Mouse (Mus musculus): ENCODE data around the gene Sectm1b. TPM values are rescaled to one million over a fixed set of nuclear protein-coding genes. Genes with fewer than 3 reads are reported as not detected.

The Sectm1b gene
- polyA plus RNA-seq, 1 experiment from 2014 or later: not detected

GRCm38 (mm10) chr11:121015472-121015871, 47.9 kb downstream of the Sectm1b start:
- H3K9ac ChIP-seq: no peak overlapping the region
- no peak overlapping the region for H3K4me2 ChIP-seq (replicated peaks)
- WGBS: 58% methylated on average over 6 of the region's 6 CpGs
- H3K27me3 ChIP-seq: no peaks in the 10 kb centered on the region
- H3K9me3 ChIP-seq: no peaks in the 10 kb centered on the region
- no peaks in the 10 kb centered on the region for H3K36me3 ChIP-seq
- no peak overlapping the region for H3K4me3 ChIP-seq
- no peak for ATAC-seq (ENCODE audit: insufficient number of reproducible peaks, insufficient read depth, low FRiP score, low TSS enrichment)
- no peaks in the 10 kb centered on the region for H3K4me1 ChIP-seq
- no peak overlapping the region for H3K27ac ChIP-seq

GRCm38 (mm10) chr11:121014896-121015300, 48.5 kb downstream of the Sectm1b start:
- Histone ChIP-seq H3K9me3 (no peaks in the 10 kb centered on the region), H3K27me3 (no peaks in the 10 kb centered on the region), H3K4me1 (no peaks in the 10 kb centered on the region), H3K9ac (no peak overlapping the region), H3K4me3 (no peak overlapping the region), H3K27ac (no peak overlapping the region), H3K4me2 (replicated peaks) (peak overlapping the region; percentile 35), H3K36me3 (no peaks in the 10 kb centered on the region)
- 59% methylated on average over 19 of the region's 19 CpGs for WGBS
- no peak for ATAC-seq (ENCODE audit: insufficient number of reproducible peaks, insufficient read depth, low FRiP score, low TSS enrichment)

GRCm38 (mm10) chr11:121013656-121014055, 49.7 kb downstream of the Sectm1b start:
- H3K27ac ChIP-seq: no peak overlapping the region
- 0 out of 2 replicates have a peak, but pooled peaks cover 4% of the 10 kb centered on the region for H3K9me3 ChIP-seq
- H3K9ac ChIP-seq: no peak overlapping the region
- no peak for ATAC-seq (ENCODE audit: insufficient number of reproducible peaks, insufficient read depth, low FRiP score, low TSS enrichment)
- no peaks in the 10 kb centered on the region for H3K27me3 ChIP-seq
- H3K36me3 ChIP-seq: no peaks in the 10 kb centered on the region
- no peaks in the 10 kb centered on the region for H3K4me1 ChIP-seq
- H3K4me2 ChIP-seq (replicated peaks): no peak overlapping the region
- WGBS: 88% methylated on average over 7 of the region's 7 CpGs
- no peak overlapping the region for H3K4me3 ChIP-seq

- Histone ChIP-seq H3K27me3 (no peaks in the 10 kb centered on the region), H3K9me3 (0 out of 2 replicates have a peak, but pooled peaks cover 4% of the 10 kb centered on the region)
- 93% methylated on average over 3 of the region's 3 CpGs for WGBS
Measured at GRCm38 (mm10) chr11:121010044-121010755, 53.2 kb downstream of the Sectm1b start.

GRCm38 (mm10) chr11:121006184-121006583, 57.2 kb downstream of the Sectm1b start:
- Histone ChIP-seq H3K27ac (no peak overlapping the region), H3K9ac (no peak overlapping the region), H3K4me2 (replicated peaks) (no peak overlapping the region), H3K9me3 (0 out of 2 replicates have a peak, but pooled peaks cover 4% of the 10 kb centered on the region), H3K4me3 (no peak overlapping the region), H3K27me3 (no peaks in the 10 kb centered on the region), H3K4me1 (0 out of 2 replicates have a peak, but pooled peaks cover 6% of the 10 kb centered on the region), H3K36me3 (no peaks in the 10 kb centered on the region)
- no peak for ATAC-seq (ENCODE audit: insufficient number of reproducible peaks, insufficient read depth, low FRiP score, low TSS enrichment)
- 75% methylated on average over 6 of the region's 6 CpGs for WGBS

More at GRCm38 (mm10) chr11:121010044-121010755, 53.2 kb downstream of the Sectm1b start:
- no peak overlapping the region for H3K4me3 ChIP-seq
- no peak overlapping the region for H3K27ac ChIP-seq
- no peak for ATAC-seq (ENCODE audit: insufficient number of reproducible peaks, insufficient read depth, low FRiP score, low TSS enrichment)
- no peak overlapping the region for H3K9ac ChIP-seq
- no peaks in the 10 kb centered on the region for H3K36me3 ChIP-seq
- H3K4me2 ChIP-seq (replicated peaks): no peak overlapping the region
- H3K4me1 ChIP-seq: 0 out of 2 replicates have a peak, but pooled peaks cover 6% of the 10 kb centered on the region

GRCm38 (mm10) chr11:121004281-121004680, 59.1 kb downstream of the Sectm1b start:
- H3K9me3 ChIP-seq: 0 out of 2 replicates have a peak, but pooled peaks cover 1% of the 10 kb centered on the region
- 0 out of 2 replicates have a peak, but pooled peaks cover 6% of the 10 kb centered on the region for H3K4me1 ChIP-seq
- H3K27me3 ChIP-seq: no peaks in the 10 kb centered on the region
- H3K36me3 ChIP-seq: peaks cover 1% of the 10 kb centered on the region; the same call in 1 of the 2 replicates
- no peak overlapping the region for H3K4me3 ChIP-seq
- no peak overlapping the region for H3K9ac ChIP-seq
- H3K27ac ChIP-seq: no peak overlapping the region
- ATAC-seq (ENCODE audit: insufficient number of reproducible peaks, insufficient read depth, low FRiP score, low TSS enrichment): no peak
- H3K4me2 ChIP-seq (replicated peaks): no peak overlapping the region
- WGBS: 61% methylated on average over 5 of the region's 5 CpGs

Other genes with a start within 250 kb of the Sectm1b start
- gene Fasn, start 239.0 kb downstream of the Sectm1b start, polyA plus RNA-seq (2016; fragmentation: Nextera tagmentation; extraction: Ambion mirVana): 74.2 and 77.0 TPM in 2 replicates
- gene Ccdc57, start 130.7 kb downstream of the Sectm1b start, polyA plus RNA-seq (2016; fragmentation: Nextera tagmentation; extraction: Ambion mirVana): 7.2 and 7.5 TPM in 2 replicates
- gene Slc16a3, start 115.1 kb downstream of the Sectm1b start, polyA plus RNA-seq (2016; fragmentation: Nextera tagmentation; extraction: Ambion mirVana): 46.2 and 46.9 TPM in 2 replicates
- 159 and 160 TPM in 2 replicates for gene Csnk1d, start 72.2 kb downstream of the Sectm1b start, polyA plus RNA-seq (2016; fragmentation: Nextera tagmentation; extraction: Ambion mirVana)
- gene Cd7, start 24.2 kb downstream of the Sectm1b start, polyA plus RNA-seq (2016; fragmentation: Nextera tagmentation; extraction: Ambion mirVana): 0.32 and 0.38 TPM in 2 replicates
- gene Sectm1a, start 17.7 kb upstream of the Sectm1b start, polyA plus RNA-seq (2016; fragmentation: Nextera tagmentation; extraction: Ambion mirVana): not detected in 2 replicates
- 0.08 TPM in 1 of 2 replicates, not detected in the other for gene Tex19.2, start 55.1 kb upstream of the Sectm1b start, polyA plus RNA-seq (2016; fragmentation: Nextera tagmentation; extraction: Ambion mirVana)
- not detected in 2 replicates for gene Tex19.1, start 82.6 kb upstream of the Sectm1b start, polyA plus RNA-seq (2016; fragmentation: Nextera tagmentation; extraction: Ambion mirVana)
- gene Uts2r, start 96.7 kb upstream of the Sectm1b start, polyA plus RNA-seq (2016; fragmentation: Nextera tagmentation; extraction: Ambion mirVana): 0.22 TPM in 2 replicates
- gene Hexdc, start 140.9 kb upstream of the Sectm1b start, polyA plus RNA-seq (2016; fragmentation: Nextera tagmentation; extraction: Ambion mirVana): 10.4 and 10.5 TPM in 2 replicates
- 22.1 and 22.9 TPM in 2 replicates for gene Ogfod3, start 141.1 kb upstream of the Sectm1b start, polyA plus RNA-seq (2016; fragmentation: Nextera tagmentation; extraction: Ambion mirVana)
- 37.9 and 38.9 TPM in 2 replicates for gene Cybc1, start 165.8 kb upstream of the Sectm1b start, polyA plus RNA-seq (2016; fragmentation: Nextera tagmentation; extraction: Ambion mirVana)
- gene Narf, start 173.7 kb upstream of the Sectm1b start, polyA plus RNA-seq (2016; fragmentation: Nextera tagmentation; extraction: Ambion mirVana): 63.1 and 70.0 TPM in 2 replicates
- gene Foxk2, start 196.4 kb upstream of the Sectm1b start, polyA plus RNA-seq (2016; fragmentation: Nextera tagmentation; extraction: Ambion mirVana): 10.6 and 10.8 TPM in 2 replicates